Mouse (Mus musculus) erythroblast, embryonic 14.5 days (primary cell): ENCODE results near the gene Ttc30a1.
"Not testable (repeated sequence)": the region's sequence is repeated elsewhere in the genome, so short reads cannot be mapped to it uniquely, and the experiment has no call there.

Source experiments
- GATA1 ChIP-seq: IDR thresholded peaks from 2 replicates; pipeline ENCODE4 v1.6.1; 2012; ENCODE audit warnings: low read length, inconsistent platforms, mixed read lengths
- TAL1 ChIP-seq: IDR thresholded peaks from 3 replicates; pipeline ENCODE4 v1.6.1; 2012; ENCODE audit warnings: low read length, inconsistent platforms, mixed read lengths

- TF ChIP-seq GATA1, TAL1: not testable (repeated sequence)
These were observed at the start of gene Ttc30a1 for GRCm38 (mm10) chr2:75981440-75982081.
